Mouse (Mus musculus) embryonic facial prominence, embryonic 12.5 days (tissue): ENCODE data around the gene Phf12. TPM values are rescaled to one million over a fixed set of nuclear protein-coding genes. Genes with fewer than 3 reads are reported as not detected.

Source experiments
- ATAC-seq: fragments of 200-750 bp; cut with Nextera tagmentation; 2 replicates; pipeline ENCODE4 v1.8.0; 2017; ENCODE audit not compliant: insufficient number of reproducible peaks, insufficient read depth, low FRiP score, low TSS enrichment
- H3K27ac ChIP-seq: fragments of 300-500 bp; sonication (generic); 2 replicates; pipeline ENCODE4 v1.5.1; 2016; ENCODE audit warnings: mild to moderate bottlenecking
- H3K27me3 ChIP-seq: fragments of 300-500 bp; sonication (generic); 2 replicates; pipeline ENCODE4 v1.6.1; 2016; ENCODE audit warnings: mild to moderate bottlenecking, moderate library complexity
- H3K36me3 ChIP-seq: fragments of 300-500 bp; sonication (generic); 2 replicates; pipeline ENCODE4 v1.6.1; 2016; ENCODE audit warnings: mild to moderate bottlenecking
- H3K4me1 ChIP-seq: fragments of 300-500 bp; sonication (generic); 2 replicates; pipeline ENCODE4 v1.6.1; 2016
- H3K4me2 ChIP-seq: fragments of 300-500 bp; sonication (generic); replicated peaks from 2 replicates; pipeline ENCODE4 v1.6.1; 2016; ENCODE audit warnings: mild to moderate bottlenecking, moderate library complexity
- H3K4me3 ChIP-seq: fragments of 300-500 bp; sonication (generic); 2 replicates; pipeline ENCODE4 v1.5.1; 2016; ENCODE audit warnings: mild to moderate bottlenecking
- H3K9ac ChIP-seq: fragments of 300-500 bp; sonication (generic); 2 replicates; pipeline ENCODE4 v1.6.1; 2016; ENCODE audit warnings: mild to moderate bottlenecking, moderate library complexity
- H3K9me3 ChIP-seq: fragments of 300-500 bp; sonication (generic); 2 replicates; pipeline ENCODE4 v1.6.1; 2016; ENCODE audit warnings: mild to moderate bottlenecking, moderate library complexity
- WGBS: fragments of 180-500 bp; shearing (Covaris S2); methylation state at CpG from one replicate; pipeline ENCODE4 v1.1.7; 2016; 5-methylcytosine and 5-hydroxymethylcytosine counted together
- polyA plus RNA-seq: library from polyadenylated mRNA; unstranded; fragments of >200 nt; fragmentation: Nextera tagmentation; extraction: Ambion mirVana; gene quantifications from 2 replicates; pipeline ENCODE4 v1.2.1, GENCODE M21; 2016

The Phf12 gene
- polyA plus RNA-seq, 1 experiment from 2014 or later = 27.5 TPM

GRCm38 (mm10) chr11:77958268-77958667, 24.3 kb upstream of the Phf12 start:
- H3K27ac ChIP-seq = no peak overlapping the region
- no peaks in the 10 kb centered on the region for H3K36me3 ChIP-seq
- H3K27me3 ChIP-seq = peaks cover 32% of the 10 kb centered on the region; the same call in 1 of the 2 replicates
- no peak for ATAC-seq
- no peaks in the 10 kb centered on the region for H3K9me3 ChIP-seq
- H3K4me2 ChIP-seq = no peak overlapping the region
- 88% methylated on average over 2 of the region's 2 CpGs for WGBS
- H3K9ac ChIP-seq = no peak overlapping the region
- H3K4me3 ChIP-seq = no peak overlapping the region
- H3K4me1 ChIP-seq = no peaks in the 10 kb centered on the region

- Histone ChIP-seq H3K4me1 (no peaks in the 10 kb centered on the region), H3K9me3 (no peaks in the 10 kb centered on the region), H3K9ac (no peak overlapping the region), H3K36me3 (no peaks in the 10 kb centered on the region), H3K4me3 (no peak overlapping the region), H3K27me3 (peaks cover 29% of the 10 kb centered on the region; the same call in 1 of the 2 replicates), H3K27ac (no peak overlapping the region), H3K4me2 (no peak overlapping the region)
- 57% methylated on average over 9 of the region's 9 CpGs for WGBS
- no peak for ATAC-seq
Observed at GRCm38 (mm10) chr11:77958932-77959331, 23.6 kb upstream of the Phf12 start.

GRCm38 (mm10) chr11:77960199-77960598, 22.4 kb upstream of the Phf12 start:
- Histone ChIP-seq H3K4me2 (no peak overlapping the region), H3K27ac (no peak overlapping the region), H3K9me3 (no peaks in the 10 kb centered on the region), H3K4me3 (no peak overlapping the region), H3K27me3 (peaks cover 32% of the 10 kb centered on the region; the same call in 1 of the 2 replicates), H3K9ac (no peak overlapping the region), H3K36me3 (no peaks in the 10 kb centered on the region), H3K4me1 (peaks cover 5% of the 10 kb centered on the region)
- 52% methylated on average over 9 of the region's 9 CpGs for WGBS
- no peak for ATAC-seq

GRCm38 (mm10) chr11:77960898-77961297, 21.7 kb upstream of the Phf12 start:
- Histone ChIP-seq H3K27ac (no peak overlapping the region), H3K4me2 (no peak overlapping the region), H3K9ac (no peak overlapping the region), H3K27me3 (peaks cover 34% of the 10 kb centered on the region; the same call in 1 of the 2 replicates), H3K4me1 (peaks cover 12% of the 10 kb centered on the region), H3K36me3 (no peaks in the 10 kb centered on the region), H3K4me3 (no peak overlapping the region), H3K9me3 (no peaks in the 10 kb centered on the region)
- ATAC-seq = no peak
- WGBS = 40% methylated on average over 5 of the region's 5 CpGs

GRCm38 (mm10) chr11:77962946-77963345, 19.6 kb upstream of the Phf12 start:
- Histone ChIP-seq H3K4me2 (no peak overlapping the region), H3K36me3 (no peaks in the 10 kb centered on the region), H3K9ac (no peak overlapping the region; the same call in 1 of the 2 replicates), H3K27ac (no peak overlapping the region), H3K9me3 (no peaks in the 10 kb centered on the region), H3K27me3 (peaks cover 33% of the 10 kb centered on the region; the same call in 1 of the 2 replicates), H3K4me3 (no peak overlapping the region), H3K4me1 (peaks cover 12% of the 10 kb centered on the region)
- ATAC-seq = no peak
- WGBS = 91% methylated on average over 10 of the region's 10 CpGs

- Histone ChIP-seq H3K27ac (peak overlapping the region; percentile 32), H3K4me2 (no peak overlapping the region), H3K4me1 (peaks cover 12% of the 10 kb centered on the region), H3K9me3 (no peaks in the 10 kb centered on the region), H3K9ac (no peak overlapping the region; the same call in 1 of the 2 replicates), H3K4me3 (no peak overlapping the region), H3K27me3 (peaks cover 26% of the 10 kb centered on the region; the same call in 1 of the 2 replicates), H3K36me3 (no peaks in the 10 kb centered on the region)
- WGBS = 22% methylated on average over 19 of the region's 19 CpGs
- no peak for ATAC-seq
Observed at GRCm38 (mm10) chr11:77964415-77965095, 18.0 kb upstream of the Phf12 start.

- Histone ChIP-seq H3K4me2 (no peak overlapping the region), H3K27ac (peak overlapping the region; percentile 32)
- WGBS = 14% methylated on average over 17 of the region's 17 CpGs
Observed at GRCm38 (mm10) chr11:77965101-77966036, 17.2 kb upstream of the Phf12 start.

GRCm38 (mm10) chr11:77966037-77966391, 16.5 kb upstream of the Phf12 start:
- no peak for ATAC-seq

More at GRCm38 (mm10) chr11:77965101-77966036, 17.2 kb upstream of the Phf12 start:
- H3K9ac ChIP-seq = no peak overlapping the region; the same call in 1 of the 2 replicates
- ATAC-seq = no peak
- peaks cover 12% of the 10 kb centered on the region for H3K4me1 ChIP-seq
- no peaks in the 10 kb centered on the region for H3K9me3 ChIP-seq
- H3K36me3 ChIP-seq = no peaks in the 10 kb centered on the region
- H3K27me3 ChIP-seq = peaks cover 22% of the 10 kb centered on the region; the same call in 1 of the 2 replicates
- no peak overlapping the region for H3K4me3 ChIP-seq

GRCm38 (mm10) chr11:77967114-77967513, 15.4 kb upstream of the Phf12 start:
- Histone ChIP-seq H3K4me3 (no peak overlapping the region), H3K27ac (no peak overlapping the region), H3K9me3 (no peaks in the 10 kb centered on the region), H3K4me1 (peaks cover 12% of the 10 kb centered on the region), H3K36me3 (no peaks in the 10 kb centered on the region), H3K9ac (no peak overlapping the region), H3K27me3 (peaks cover 14% of the 10 kb centered on the region; the same call in 1 of the 2 replicates), H3K4me2 (no peak overlapping the region)
- 3% methylated on average over 4 of the region's 4 CpGs for WGBS
- no peak for ATAC-seq

More at GRCm38 (mm10) chr11:77966037-77966391, 16.5 kb upstream of the Phf12 start:
- Histone ChIP-seq H3K9ac (no peak overlapping the region), H3K4me3 (no peak overlapping the region), H3K27me3 (peaks cover 17% of the 10 kb centered on the region; the same call in 1 of the 2 replicates), H3K27ac (no peak overlapping the region; the same call in 1 of the 2 replicates), H3K4me2 (no peak overlapping the region), H3K4me1 (peaks cover 12% of the 10 kb centered on the region), H3K9me3 (no peaks in the 10 kb centered on the region), H3K36me3 (no peaks in the 10 kb centered on the region)
- 60% methylated on average over 5 of the region's 5 CpGs for WGBS

GRCm38 (mm10) chr11:77968786-77969185, 13.8 kb upstream of the Phf12 start:
- ATAC-seq = no peak
- Histone ChIP-seq H3K9ac (no peak overlapping the region), H3K27me3 (peaks cover 14% of the 10 kb centered on the region; the same call in 1 of the 2 replicates), H3K4me2 (no peak overlapping the region), H3K27ac (no peak overlapping the region), H3K36me3 (no peaks in the 10 kb centered on the region), H3K4me1 (peaks cover 12% of the 10 kb centered on the region), H3K9me3 (no peaks in the 10 kb centered on the region), H3K4me3 (no peak overlapping the region)
- WGBS = 79% methylated on average over 4 of the region's 4 CpGs

GRCm38 (mm10) chr11:77970718-77971117, 11.8 kb upstream of the Phf12 start:
- peaks cover 2% of the 10 kb centered on the region; the same call in 1 of the 2 replicates for H3K4me1 ChIP-seq
- H3K9ac ChIP-seq = no peak overlapping the region
- no peaks in the 10 kb centered on the region for H3K36me3 ChIP-seq
- H3K4me3 ChIP-seq = no peak overlapping the region
- H3K27me3 ChIP-seq = peaks cover 19% of the 10 kb centered on the region; the same call in 1 of the 2 replicates
- H3K9me3 ChIP-seq = no peaks in the 10 kb centered on the region
- ATAC-seq = no peak
- H3K27ac ChIP-seq = no peak overlapping the region
- WGBS = 83% methylated on average over 6 of the region's 6 CpGs
- H3K4me2 ChIP-seq = no peak overlapping the region
